Mouse (Mus musculus) small intestine, adult 2 months (tissue): ENCODE data around the gene Hoxd9. TPM values are rescaled to one million over a fixed set of nuclear protein-coding genes. Genes with fewer than 3 reads are reported as not detected.

Experiments
- H3K27ac ChIP-seq: fragments of 200-500 bp; 2 replicates; pipeline ENCODE4 v1.5.1; 2012; ENCODE audit warnings: low read depth, low read length, control low read depth, inconsistent platforms; ENCODE audit not compliant: insufficient read depth
- H3K27me3 ChIP-seq: fragments of 200-500 bp; 2 replicates; pipeline ENCODE4 v1.6.1; 2012; ENCODE audit warnings: mild to moderate bottlenecking, moderate library complexity, low read length, inconsistent platforms; ENCODE audit not compliant: control insufficient read depth, insufficient read depth
- H3K36me3 ChIP-seq: fragments of 200-500 bp; 2 replicates; pipeline ENCODE4 v1.6.1; 2012; ENCODE audit warnings: mild to moderate bottlenecking, low read length, control low read depth, inconsistent platforms; ENCODE audit not compliant: control insufficient read depth, insufficient read depth
- H3K4me1 ChIP-seq: fragments of 200-500 bp; 2 replicates; pipeline ENCODE4 v1.6.1; 2012; ENCODE audit warnings: low read length, inconsistent platforms, mixed read lengths; ENCODE audit not compliant: control insufficient read depth, insufficient read depth, insufficient read length
- H3K4me3 ChIP-seq: fragments of 200-500 bp; 2 replicates; pipeline ENCODE4 v1.5.1; 2012; ENCODE audit warnings: low read depth, mild to moderate bottlenecking, control low read depth, inconsistent platforms, low read length, moderate library complexity
- CTCF ChIP-seq: fragments of 200-500 bp; IDR thresholded peaks from 2 replicates; pipeline ENCODE4 v1.5.1; 2012; ENCODE audit warnings: low read depth, mild to moderate bottlenecking, control low read depth, inconsistent platforms, low read length, moderate library complexity, mixed read lengths; ENCODE audit not compliant: insufficient replicate concordance, insufficient read length; ENCODE audit errors: extremely low read depth
- POLR2A ChIP-seq: fragments of 200-500 bp; IDR thresholded peaks from 2 replicates; pipeline ENCODE4 v1.6.1; 2012; ENCODE audit warnings: low read depth, mild to moderate bottlenecking, control low read depth, inconsistent platforms, low read length, moderate library complexity
- WGBS: fragments of 180-500 bp; shearing (Covaris S2); methylation state at CpG from one replicate; pipeline ENCODE4 v1.1.7; 2018; 5-methylcytosine and 5-hydroxymethylcytosine counted together
- polyA plus RNA-seq: library from polyadenylated mRNA; depleted of rRNA; stranded (reverse); fragments of >200 nt; gene quantifications from 2 replicates; pipeline ENCODE4 v1.2.3, GENCODE M21; 2012

The Hoxd9 gene
- polyA plus RNA-seq, 1 experiment, result 0.34 TPM

DNA sequence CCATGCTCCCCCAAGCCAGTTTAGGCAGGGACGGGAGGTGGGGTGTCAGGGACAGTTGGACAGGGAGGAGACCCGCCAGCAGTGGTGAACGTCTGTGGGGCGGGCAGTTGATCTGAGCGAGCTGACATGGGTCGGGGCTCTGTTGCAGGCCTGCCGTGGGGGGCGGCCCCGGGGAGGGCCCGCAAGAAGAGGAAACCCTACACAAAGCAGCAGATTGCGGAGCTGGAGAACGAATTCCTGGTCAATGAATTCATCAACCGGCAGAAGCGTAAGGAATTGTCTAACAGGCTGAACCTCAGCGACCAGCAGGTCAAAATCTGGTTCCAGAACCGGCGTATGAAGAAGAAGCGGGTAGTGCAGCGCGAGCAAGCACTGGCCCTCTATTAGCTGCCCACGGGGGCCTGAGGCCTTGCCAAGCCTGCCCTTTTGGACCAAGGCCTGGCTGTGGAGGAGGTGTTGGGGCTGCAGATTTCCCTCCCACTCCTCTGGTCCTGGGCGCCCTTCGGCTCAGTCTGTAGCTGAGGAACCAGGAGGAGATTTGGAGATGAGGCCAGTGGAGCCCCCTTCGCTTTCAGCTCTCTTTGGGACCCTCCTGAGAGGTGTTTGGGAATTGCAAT lies 21.8 kb upstream of the Hoxd9 start:
- WGBS, result 13% methylated on average over 24 of the region's 24 CpGs
- Histone ChIP-seq H3K4me1 (peaks cover 6% of the 10 kb centered on the region; the same call in 1 of the 2 replicates), H3K4me3 (no peak overlapping the region), H3K27ac (no peak overlapping the region), H3K27me3 (peaks cover 86% of the 10 kb centered on the region), H3K36me3 (no peaks in the 10 kb centered on the region)
- TF ChIP-seq POLR2A (no peak), CTCF (no peak)

DNA sequence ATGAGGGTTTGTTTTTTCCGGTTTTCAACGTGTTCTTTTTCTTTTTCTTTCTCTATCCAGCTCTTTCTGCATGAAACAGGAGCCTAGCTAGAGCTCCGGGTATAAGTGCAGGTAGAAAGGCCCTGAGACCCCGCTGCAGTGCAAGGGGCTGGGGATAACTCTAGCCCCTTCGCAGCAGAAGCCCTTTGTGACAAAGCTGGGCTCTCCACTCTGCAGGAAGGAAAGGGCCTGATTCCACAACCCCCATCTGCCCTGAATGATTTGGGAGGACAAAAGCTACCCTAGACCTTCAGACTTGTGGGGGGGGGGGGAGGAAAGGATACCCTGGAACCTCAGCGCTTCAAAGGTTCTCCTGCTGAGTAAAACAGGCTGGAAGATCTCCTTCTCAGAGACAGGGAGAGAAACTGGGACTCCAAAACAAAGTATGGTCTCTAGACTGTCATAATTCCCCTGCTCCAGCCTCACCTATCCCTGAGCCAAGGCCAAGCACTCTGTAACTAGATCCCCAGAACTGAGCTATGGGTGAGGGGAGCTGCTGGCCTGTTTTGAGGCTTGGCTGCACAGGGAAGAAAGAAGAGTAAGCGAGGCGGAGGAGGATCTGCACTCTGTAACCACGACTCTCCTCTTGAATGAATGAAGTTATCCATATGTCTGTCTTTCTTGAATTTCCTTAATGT lies 21.0 kb upstream of the Hoxd9 start:
- no peak overlapping the region for H3K27ac ChIP-seq
- H3K36me3 ChIP-seq, result no peaks in the 10 kb centered on the region
- WGBS, result 9% methylated on average over 9 of the region's 9 CpGs
- H3K4me3 ChIP-seq, result no peak overlapping the region
- TF ChIP-seq POLR2A (no peak), CTCF (no peak)
- peaks cover 92% of the 10 kb centered on the region for H3K27me3 ChIP-seq
- peaks cover 6% of the 10 kb centered on the region; the same call in 1 of the 2 replicates for H3K4me1 ChIP-seq

- no peak for TF ChIP-seq CTCF
- TF ChIP-seq POLR2A, result no peak
- WGBS, result 26% methylated on average over 2 of the region's 2 CpGs
- Histone ChIP-seq H3K4me1 (peaks cover 6% of the 10 kb centered on the region), H3K36me3 (no peaks in the 10 kb centered on the region), H3K27me3 (peaks cover 93% of the 10 kb centered on the region), H3K27ac (no peak overlapping the region), H3K4me3 (no peak overlapping the region)
Measured at GRCm38 (mm10) chr2:74677106-74677505, 20.4 kb upstream of the Hoxd9 start.

DNA sequence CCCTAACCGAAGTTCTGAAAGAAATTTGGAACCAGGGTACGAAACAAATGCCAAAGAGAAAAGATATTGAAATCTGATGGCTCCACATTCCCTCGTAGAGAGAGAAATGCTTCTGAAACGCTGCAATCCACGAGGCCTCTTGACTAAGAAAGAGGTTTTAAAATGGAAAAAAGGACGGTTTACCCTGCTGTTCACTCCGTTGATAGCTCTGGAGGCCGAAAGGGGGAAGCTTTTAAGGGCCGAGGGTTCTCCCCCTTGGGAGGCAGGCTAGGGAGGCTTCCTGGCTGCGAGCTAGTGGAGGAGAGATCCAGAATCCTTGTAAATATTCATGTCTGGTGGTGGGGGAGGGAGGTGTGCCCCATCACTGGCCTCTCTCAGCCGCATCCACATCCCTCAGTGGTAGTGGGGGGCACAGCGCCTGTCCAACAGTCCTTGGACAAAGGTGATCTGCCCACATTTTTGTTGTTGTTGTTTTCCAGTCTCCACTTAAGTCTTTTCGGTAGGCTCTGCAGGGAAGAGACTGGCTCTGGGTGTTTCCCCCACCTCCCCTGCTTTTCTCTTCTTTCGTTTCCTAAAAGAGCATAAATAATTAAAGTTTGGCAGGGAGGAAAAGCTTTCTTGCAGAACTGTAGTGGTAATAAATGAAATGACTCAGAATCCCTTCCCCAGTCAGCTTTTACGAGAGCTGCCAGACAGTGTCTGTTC lies 18.5 kb upstream of the Hoxd9 start, which contains the start of gene Hoxd11:
Gene Hoxd11 (plus strand): TSS at position 667 of the 705 bp plus-strand sequence.
- no peak within 1 kb of the TSS for H3K4me3 ChIP-seq
- no peaks in the 10 kb centered on the region for H3K36me3 ChIP-seq
- TF ChIP-seq POLR2A (no peak), CTCF (no peak)
- H3K4me1 ChIP-seq, result peaks cover 3% of the 10 kb centered on the region; the same call in 1 of the 2 replicates
- 5% methylated on average over 15 of the region's 15 CpGs for WGBS
- H3K27ac ChIP-seq, result no peak within 1 kb of the TSS
- H3K27me3 ChIP-seq, result peaks cover 93% of the 10 kb centered on the region

DNA sequence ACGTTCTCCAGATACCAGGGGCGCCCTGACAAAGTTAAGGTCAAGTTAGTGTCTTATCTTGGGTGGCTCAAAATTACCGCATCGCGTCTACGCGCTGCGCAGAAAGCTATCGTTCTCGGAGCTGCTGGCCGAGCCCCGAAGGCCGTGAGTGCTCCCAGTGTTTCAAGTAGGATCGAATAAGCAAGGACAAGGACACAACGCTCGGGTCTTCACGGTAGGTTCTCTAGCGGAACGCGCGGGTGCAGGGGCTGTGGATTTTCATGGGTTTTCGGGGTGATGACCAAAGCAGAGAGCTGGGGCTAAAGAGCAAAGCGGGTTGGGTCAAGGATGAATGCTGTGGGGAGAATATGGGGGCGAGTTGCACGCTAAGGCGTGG lies 17.9 kb upstream of the Hoxd9 start:
- Histone ChIP-seq H3K4me3 (no peak overlapping the region), H3K27me3 (peaks cover 95% of the 10 kb centered on the region), H3K4me1 (peaks cover 3% of the 10 kb centered on the region; the same call in 1 of the 2 replicates), H3K36me3 (no peaks in the 10 kb centered on the region), H3K27ac (no peak overlapping the region)
- WGBS, result 2% methylated on average over 26 of the region's 26 CpGs
- no peak for TF ChIP-seq POLR2A
- no peak for TF ChIP-seq CTCF

DNA sequence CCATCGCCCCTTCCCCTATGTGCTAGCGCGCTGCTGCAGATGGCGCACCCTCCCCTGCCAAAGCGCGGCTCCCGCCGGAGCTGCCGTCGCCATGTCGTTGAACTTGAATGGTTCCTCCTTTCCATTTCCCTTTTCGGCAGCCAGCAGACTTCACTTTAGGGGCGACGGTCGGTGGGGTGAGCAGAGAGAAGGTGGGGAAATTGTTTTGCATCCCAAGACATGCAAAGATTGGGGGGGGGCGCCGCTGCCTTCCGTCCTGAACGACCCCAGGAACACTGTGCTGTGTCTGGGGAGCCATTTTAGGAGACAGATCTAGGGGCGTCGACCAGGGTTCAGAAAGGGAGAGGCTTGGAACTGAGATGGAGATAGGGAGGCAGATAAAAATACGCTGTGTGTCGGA lies 17.5 kb upstream of the Hoxd9 start:
- H3K27ac ChIP-seq, result no peak overlapping the region
- H3K36me3 ChIP-seq, result no peaks in the 10 kb centered on the region
- peaks cover 3% of the 10 kb centered on the region; the same call in 1 of the 2 replicates for H3K4me1 ChIP-seq
- WGBS, result 4% methylated on average over 23 of the region's 23 CpGs
- H3K27me3 ChIP-seq, result peaks cover 91% of the 10 kb centered on the region
- no peak for TF ChIP-seq POLR2A
- TF ChIP-seq CTCF, result no peak
- no peak overlapping the region for H3K4me3 ChIP-seq
